Mouse (Mus musculus): ENCODE measurements at regions not wholly inside any gene's neighbourhood (a gene's known extent, or its start where the extent isn't known, plus 50 kb on each side); places are given as distances from the start of the nearest gene placed in this dataset.

DNA sequence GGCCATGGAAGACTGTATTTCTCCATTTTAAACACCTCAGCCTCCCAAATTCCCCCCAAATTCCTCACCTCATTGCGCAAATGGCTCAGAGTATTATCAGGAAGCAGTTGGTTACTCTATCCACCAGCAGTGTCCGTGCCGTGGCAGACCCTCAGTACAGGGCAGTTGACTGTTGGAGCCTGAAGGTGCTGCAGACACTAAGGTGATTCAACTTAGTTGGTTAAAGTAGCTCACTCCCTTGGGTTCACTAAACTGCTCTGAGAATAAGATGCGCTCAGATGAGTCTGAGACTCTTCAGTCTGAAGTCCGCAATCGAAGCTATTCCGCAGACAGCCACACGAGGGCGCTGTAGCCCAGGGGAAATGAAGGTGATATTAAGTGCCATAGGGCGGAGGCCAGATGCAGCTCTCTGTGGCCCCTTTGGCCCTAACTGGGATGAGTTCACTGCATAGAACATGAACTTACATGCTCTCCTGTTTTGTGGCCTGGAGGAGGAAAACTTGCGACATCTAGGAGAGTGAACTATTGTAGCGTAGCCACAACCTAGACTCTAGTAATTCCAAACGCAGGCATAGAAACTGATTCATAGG lies 62.9 kb downstream of the Amer3 start:
- ATAC-seq (ENCODE audit: poor library complexity, severe bottlenecking), result no peak

DNA sequence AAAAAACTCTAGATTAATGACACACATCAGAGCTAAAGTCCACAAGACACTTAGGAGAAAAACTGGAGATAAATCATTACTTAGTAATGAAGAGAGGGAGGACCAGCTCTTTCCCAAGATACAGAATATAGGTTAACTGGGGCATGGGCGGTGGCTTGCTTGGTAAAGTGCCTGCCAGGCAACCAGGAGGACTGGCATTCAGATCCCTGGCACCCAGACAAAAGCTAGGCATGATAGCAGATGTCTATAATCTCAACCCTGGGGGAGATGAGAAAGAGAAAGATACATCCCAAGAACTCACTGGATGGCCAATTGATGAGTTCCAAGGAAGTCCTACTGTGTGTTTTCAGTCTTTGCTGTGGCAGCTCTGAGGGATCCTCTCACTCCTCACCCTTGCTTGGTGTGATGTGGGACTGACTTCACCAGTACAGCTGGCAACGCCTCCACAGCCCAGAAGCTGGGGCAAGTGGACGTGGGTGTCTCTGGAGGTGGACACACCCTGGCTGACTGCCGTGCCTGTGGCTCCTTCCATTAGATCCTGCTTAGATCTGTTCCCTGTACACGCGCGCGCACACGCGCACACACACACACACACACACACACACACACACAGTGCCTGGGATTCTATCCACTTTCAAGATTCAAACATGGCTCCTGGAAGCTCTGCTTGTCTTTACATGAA lies 74.6 kb downstream of the Amer3 start:
- no peak for ATAC-seq (ENCODE audit: poor library complexity, severe bottlenecking)

DNA sequence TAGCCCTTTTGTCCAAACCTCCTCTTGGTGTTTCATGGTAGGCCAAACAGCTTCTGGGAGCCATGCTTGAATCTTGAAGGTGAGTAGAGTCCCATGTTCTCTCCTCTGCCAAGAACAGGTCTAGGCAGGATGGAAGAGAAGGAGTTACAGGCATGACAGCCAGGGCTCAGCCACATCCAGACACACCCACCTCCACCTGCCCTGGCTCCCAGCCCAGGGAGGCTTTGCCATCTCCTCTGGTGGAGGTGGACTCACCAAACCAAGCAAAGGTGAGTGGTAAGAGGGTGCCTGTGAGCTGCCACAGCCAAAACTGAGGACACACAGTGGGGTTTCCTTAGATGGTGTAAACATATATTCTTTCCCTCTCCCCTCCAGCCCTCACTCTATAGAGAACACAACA lies 78.0 kb downstream of the Amer3 start:
- no peak for ATAC-seq (ENCODE audit: poor library complexity, severe bottlenecking)

DNA sequence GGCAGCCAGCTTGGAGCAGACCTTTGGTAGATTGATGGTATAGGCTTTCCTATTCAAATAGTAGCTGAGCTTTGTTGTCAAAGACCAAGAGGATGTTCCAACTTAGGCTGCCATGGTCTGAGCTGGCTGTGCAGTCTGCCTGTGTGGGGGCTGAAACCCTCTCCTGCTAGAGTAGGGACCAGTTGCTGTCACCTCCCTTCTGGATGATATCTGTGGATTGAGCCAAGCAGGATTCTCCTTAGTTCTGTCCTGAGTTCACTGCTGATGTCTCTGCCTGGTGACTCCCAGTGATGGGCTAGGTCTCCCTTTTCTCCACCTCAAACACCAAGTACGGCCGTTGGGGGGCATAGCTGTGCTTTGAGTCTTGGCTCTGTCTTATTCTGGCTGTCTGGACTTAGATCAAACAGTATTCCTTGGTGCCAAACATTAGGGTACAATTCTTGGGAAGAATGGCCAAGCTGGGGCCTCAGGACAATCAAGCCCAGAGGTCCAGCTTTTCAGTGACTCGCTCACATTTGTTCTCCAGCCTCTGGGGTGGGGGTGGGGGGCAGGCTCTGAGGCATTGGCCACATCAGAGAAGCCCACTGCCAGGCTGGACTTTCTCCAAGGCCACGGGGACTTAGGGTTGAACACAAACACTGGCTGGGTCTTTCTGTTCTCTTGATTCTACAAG lies 84.6 kb downstream of the Amer3 start:
- no peak for ATAC-seq (ENCODE audit: poor library complexity, severe bottlenecking)

DNA sequence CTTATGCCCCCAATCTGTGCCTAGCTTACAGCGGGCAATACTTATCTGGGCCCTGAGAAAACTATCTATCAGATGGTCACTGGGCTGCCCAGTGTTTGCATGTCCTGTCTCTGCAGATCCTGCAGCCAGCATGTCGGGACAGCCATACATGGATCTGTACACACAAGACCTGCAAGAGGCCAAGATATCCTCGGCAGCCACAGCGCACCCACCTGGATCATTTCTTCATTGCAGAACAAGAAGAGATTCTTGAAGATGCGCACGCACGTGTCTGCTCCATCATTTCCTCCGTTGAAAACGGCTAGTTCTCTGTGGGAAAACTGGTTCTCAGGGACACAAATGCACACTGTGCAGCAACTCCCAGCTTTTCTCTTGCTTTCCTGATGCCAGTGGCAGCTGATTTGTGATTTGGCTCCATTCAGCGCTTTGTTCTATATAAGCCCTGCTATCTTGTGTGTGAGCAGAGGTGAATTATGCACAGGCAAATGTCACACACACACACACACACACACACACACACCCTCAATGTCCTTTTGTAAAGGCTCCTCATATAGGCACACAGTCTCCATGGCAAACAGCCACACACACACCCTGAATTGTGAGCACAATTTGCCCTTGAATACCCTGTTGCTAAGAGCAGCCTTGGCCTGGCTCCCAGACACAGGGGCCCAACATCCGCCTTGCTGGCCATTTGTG lies 85.5 kb downstream of the Amer3 start:
- ATAC-seq (ENCODE audit: poor library complexity, severe bottlenecking), result no peak

DNA sequence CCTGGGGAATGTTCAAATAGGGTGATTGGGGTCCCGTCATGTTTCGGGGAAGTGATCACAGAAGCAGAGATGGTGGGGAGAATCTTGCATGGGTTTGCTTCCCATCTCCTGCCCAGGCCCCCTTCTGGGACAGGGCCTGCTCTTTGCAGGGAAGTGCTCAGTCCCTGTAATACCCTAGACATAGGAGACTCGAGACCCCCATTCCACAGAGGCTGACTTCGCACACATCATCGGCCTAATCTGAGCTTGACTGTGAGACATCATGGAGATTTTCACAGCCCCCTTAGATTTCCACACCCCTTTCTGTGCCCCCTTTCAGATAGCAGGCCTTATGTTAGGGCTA lies 86.0 kb downstream of the Amer3 start:
- ATAC-seq (ENCODE audit: poor library complexity, severe bottlenecking), result no peak

DNA sequence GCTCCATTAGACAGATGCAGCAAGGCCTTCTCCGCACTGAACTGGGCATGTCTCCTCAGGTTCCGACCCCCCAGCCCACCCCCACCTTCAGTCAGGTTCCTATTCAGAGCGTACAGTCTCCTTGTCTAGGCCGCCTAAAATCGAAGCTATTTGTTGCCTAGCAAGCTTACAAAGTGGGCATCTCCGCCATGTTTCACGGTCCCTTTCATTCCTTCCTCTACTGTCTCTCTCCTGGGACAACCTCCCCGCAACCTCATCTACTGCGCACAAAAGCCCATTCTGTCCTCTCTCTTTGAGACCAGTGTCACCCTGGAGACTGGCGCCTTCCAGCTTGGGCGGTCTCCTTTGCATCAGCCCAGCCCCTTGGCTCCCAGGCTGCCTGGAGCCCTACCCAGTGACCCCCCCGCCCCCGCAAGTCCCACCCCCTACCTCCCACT lies 86.8 kb downstream of the Amer3 start:
- no peak for ATAC-seq (ENCODE audit: poor library complexity, severe bottlenecking)

DNA sequence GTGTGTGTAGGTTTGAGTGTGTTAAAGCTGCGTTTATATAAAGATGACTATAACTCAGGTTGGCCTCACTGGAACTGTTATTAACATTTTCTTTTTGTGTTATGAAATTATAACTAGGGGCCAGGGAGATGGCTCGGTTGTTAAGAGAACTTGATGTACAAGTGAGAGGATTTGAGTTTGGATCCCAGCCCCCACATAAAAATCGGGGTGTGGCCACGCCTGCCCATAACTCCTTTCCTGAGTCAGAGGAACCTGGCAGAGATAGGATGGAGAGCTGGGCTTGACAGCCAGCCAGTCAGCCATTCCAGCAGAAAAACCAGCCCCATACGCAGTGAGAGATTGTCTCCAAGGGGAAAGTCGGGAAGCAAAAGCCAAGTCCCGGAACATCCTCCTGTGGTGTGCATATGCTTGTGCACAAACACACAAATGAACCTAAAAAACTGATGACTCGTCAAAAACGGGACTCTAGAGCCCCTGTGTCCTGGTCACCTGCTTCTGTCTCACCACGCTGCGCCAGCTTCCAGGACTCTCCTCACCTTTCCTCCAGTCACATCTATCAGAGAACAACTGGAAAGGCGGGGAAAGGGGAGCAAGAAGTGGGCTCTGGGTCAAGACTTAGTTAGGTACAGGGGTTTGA lies 97.8 kb downstream of the Amer3 start:
- no peak for ATAC-seq (ENCODE audit: poor library complexity, severe bottlenecking)

DNA sequence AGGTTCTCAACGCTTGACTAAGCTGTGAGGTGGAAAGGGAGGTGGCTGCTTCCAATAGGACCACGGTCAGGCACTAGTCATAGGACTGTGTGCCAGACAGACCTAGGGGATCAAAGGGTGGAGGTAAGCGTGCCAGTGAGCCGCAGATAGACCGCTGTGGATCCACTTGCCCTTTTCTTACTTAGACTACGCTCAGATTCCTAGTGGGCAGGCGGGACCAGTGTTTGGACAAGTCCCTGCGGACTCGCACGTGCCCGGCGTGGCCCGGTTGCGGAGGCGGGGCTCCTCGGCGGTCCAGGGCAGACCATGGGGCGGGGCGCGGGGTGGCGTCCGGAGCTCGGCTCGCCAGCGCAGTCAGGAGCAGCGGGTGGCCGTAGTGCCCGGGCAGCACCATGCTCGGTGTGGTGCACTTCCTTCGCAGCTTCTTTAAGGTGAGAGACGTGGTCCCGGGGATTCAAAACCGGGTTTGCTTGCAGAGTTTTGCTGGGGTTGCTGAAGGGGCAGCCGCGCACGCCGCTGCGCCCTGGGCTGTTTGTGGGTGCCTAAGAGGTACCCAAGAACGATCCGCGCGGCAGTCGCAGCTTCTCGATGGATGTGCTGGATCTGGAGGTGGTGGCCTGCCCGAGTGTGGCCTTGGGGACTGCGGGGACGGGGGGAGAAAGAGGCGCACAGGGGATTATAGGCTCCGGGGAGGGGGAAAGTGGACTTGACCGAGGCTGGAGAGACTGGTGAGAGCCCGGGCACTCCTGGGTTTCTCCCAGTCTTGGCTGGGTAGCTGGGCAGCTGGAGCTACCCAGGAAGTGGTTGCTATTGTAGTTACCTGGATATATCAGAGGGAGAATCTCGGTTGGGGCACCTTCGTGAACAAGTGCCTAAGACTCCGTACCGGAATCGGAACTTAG lies 98.6 kb downstream of the Amer3 start:
- ATAC-seq (ENCODE audit: poor library complexity, severe bottlenecking), result no peak

DNA sequence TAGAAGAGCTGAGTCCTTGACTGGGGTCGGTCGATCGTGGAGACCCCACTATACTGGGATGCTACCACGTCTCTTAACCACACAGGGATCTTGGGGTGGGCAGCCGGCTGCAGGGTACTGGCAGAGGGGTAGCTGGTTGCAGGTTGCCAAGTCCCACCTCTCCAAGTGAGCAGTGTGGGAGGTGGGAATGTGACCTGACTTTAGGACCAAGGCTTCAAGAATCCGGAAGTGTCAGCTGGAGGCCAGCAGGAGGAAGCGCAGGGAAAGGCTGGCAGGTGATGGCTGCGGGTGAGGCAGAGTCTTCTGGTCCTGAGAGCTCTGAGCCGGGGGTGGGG lies 99.2 kb downstream of the Amer3 start:
- ATAC-seq (ENCODE audit: poor library complexity, severe bottlenecking), result no peak

DNA sequence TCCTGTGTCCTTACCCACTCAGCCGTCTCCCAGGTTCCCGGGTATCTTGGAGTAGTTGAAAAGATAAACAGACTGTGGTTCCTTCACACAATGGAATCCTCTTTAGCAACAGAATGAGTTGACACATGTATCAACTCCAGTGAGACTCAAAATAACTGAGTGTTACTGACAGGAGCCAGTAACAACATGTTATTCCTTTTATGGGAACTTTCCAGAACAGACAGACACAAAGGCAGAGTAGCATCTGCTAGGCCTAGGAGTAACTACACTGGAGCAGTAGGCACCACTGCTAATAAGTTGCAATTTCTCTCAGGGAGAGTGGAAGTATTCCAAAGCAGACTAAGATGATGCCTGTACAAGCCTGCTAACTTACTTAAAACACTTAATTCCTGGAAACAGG lies 107.1 kb downstream of the Amer3 start:
- ATAC-seq (ENCODE audit: poor library complexity, severe bottlenecking), result no peak

DNA sequence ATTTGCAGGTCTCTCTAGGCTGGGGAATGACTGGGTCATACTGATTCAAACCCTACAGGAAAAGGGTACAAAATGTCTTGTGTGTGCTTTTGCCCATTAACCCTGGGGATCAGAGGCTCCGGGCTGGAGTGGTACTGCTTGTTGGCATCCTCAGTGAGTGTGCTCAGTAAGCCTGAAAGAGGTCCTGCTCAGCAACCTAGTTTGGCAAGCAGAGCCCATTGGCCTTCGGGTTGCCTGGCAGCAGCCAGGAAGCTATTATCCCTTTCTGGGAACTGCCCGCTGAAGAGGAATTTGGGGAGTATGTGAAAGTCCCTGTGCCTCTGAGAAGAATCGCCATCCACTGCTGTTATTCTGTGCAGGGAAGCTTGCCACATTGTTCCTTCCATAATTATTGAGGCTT lies 117.1 kb downstream of the Amer3 start:
- no peak for ATAC-seq (ENCODE audit: poor library complexity, severe bottlenecking)

DNA sequence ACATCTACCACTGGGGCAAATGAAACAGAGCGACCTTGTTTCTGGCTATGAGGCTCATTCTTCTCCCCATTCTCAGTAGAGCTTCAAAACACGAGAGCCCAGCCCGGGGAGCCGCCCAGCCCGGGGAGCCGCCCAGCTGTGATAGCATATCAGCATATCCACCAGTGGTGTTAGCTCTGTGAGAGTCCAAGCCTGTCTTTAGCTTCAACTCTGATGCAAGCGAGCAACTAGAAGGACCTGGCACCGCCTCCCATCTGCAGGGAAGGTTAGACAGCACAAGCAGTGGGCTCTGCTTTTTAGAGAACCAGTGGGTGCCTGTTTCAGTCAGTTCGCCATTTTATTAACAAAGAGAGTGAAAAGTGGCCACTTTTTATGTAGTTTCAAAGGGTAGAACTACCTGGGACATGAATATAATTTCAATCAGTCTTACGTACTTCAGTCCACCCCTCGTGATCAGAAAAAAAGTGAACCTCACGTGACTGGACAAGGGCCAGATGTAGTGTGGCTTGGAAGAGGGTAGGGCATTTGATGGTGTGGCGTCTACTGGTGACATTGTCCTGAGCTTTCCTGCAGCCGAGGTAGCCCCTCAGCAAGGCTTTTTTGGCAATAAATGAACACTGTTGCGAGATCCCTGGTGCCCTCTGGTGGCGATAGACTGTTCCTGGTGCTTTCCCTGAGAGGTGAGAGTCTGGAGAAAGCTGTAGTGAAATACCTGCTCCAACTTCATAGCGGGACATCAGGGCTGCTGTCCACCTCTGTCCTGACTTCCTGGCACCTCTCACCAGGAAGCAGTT lies 121.0 kb downstream of the Amer3 start:
- ATAC-seq (ENCODE audit: poor library complexity, severe bottlenecking), result no peak

DNA sequence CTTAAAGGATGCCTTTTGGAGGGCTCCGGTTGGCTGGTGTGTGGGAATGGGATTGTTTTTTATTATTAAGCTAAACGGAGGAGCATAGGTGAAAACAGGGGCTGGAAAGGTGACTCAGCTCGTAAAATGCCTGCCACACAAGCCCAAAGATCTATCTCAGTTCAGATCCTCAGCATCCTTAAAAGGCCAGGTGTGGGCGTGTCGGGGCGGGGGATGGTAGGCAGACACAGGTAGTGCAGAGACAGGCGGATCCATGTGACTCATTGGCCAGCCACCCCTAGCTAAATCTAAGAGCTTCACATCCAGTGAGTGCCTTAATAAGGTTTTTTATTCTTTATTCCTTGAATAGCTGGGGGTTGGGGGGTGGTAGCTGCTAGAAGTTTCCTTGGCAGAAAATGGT lies 122.0 kb downstream of the Amer3 start:
- ATAC-seq (ENCODE audit: poor library complexity, severe bottlenecking), result no peak

DNA sequence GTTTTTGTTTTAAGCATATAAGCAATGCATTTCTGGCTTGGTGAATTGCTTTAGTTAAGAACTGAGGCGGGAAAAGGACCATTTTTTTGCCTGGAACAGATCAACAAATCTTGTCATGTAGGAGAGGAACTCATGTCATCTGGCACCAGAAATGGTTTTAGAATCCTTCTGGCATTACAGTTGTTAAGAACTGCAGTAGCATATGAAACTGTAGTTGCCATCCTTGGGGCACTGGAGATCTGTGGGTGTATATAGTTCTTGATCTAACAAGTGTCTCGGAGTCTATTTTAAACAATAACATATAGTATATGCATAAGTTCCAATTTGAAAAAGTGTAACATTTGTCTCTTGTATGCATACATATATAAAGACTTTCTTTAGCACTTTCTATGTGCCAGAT lies 129.6 kb downstream of the Amer3 start:
- ATAC-seq (ENCODE audit: poor library complexity, severe bottlenecking), result no peak

DNA sequence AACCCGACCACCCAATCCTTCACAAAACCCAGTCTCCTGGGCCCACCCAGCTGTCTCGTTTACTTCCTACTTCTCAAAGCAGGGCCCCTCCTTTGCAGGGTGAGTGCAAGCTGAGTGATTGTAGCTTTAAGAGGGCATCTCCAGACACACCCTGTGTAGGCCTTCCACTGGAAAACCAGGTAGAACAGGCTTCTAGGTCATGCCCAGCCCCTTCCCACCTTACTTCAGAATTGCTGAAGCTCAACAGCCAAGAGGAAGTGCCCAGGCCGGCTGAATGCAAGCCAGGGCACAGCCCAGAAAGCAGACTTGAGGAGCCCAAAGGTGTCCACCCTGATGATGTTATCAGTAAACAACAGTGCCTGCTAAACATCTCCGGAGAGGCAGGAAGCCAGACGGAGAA lies 120.2 kb downstream of the Fam168b start:
- ATAC-seq (ENCODE audit: poor library complexity, severe bottlenecking), result no peak

DNA sequence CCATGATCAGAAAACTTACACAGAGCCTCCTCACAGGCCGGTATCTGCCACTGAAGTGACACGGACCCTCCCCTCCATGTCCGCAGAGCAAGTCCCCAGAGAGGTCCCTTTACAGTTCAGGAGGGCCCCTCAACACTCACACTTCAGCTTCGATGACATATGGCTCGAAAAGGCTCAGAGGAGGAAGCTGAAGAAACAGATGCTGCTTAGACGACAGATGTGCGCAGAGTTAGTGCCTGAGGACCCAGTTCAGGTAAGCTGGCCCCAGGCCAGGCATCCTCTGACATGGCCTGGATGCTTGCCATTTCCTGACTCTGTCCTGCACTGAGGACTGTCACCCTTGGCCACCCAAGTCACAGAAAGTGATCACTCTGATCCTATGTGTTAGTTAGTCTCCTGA lies 110.7 kb downstream of the Fam168b start:
- ATAC-seq (ENCODE audit: poor library complexity, severe bottlenecking), result no peak

DNA sequence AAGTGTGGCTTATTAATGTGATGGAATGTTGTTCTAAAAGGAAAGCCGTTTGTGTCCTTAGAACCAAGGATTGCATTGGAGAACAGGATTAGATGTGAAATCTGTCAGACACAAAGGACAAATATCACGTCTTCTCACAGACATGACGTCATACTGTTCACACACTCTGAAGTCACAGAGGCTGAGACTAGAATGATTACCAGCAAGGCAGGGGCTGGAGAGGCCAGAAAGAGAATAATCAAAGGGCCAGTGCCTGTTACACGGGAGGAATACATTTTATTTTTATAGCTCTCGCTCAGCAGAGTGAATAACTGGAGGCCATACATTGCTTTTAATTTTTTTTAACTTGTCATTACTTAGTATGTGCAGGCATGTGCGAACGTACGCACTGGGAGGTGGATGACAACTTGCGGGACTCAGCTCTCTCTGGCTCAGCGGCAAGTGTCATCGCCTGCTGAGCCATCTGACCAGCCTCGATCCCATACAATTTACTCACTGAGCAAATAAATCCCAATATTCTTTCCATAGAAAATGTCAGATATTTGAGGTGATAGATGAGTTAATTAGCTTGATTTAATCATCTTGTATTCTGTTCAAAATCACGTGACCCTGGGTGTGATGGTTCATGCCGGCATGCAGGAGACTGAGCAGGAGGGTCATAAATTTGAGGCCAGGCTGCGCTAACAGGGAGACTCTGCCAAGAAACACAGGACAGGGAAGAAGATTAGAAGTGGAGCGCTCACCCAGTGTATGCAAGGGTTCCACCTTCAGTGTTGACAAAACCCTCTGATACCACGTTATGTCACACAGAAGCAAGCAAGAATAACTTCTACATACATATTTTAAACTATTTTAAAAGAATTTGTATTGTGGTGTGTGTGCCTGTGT lies 109.6 kb downstream of the Fam168b start:
- ATAC-seq (ENCODE audit: poor library complexity, severe bottlenecking), result no peak
